Mouse (Mus musculus) spleen, postnatal 4 days (tissue): Measurements from ENCODE around the gene Slc25a18.
"Not testable (repeated sequence)": the region's sequence is repeated elsewhere in the genome, so short reads cannot be mapped to it uniquely, and the experiment has no call there.

Experiments
- DNase-seq, 2 experiments: peaks; one replicate each; pipeline ENCODE4 v3.0.0; 2022; ENCODE audit warnings: low spot score in 2 of 2

Gene Slc25a18

GRCm38 (mm10) chr6:120796111-120796510 is 22.7 kb downstream of the Slc25a18 start:
- DNase-seq = no peak

GRCm38 (mm10) chr6:120798019-120798418 is 24.6 kb downstream of the Slc25a18 start:
- DNase-seq = no peak

GRCm38 (mm10) chr6:120798905-120799304 is 25.5 kb downstream of the Slc25a18 start:
- DNase-seq = no peak

- DNase-seq = no peak
These were observed 26.2 kb downstream of the Slc25a18 start for GRCm38 (mm10) chr6:120799581-120800041.

GRCm38 (mm10) chr6:120806999-120807737 is 33.8 kb downstream of the Slc25a18 start:
- DNase-seq = no peak

GRCm38 (mm10) chr6:120807738-120808081 is 34.3 kb downstream of the Slc25a18 start:
- no peak for DNase-seq

- not testable (repeated sequence) for DNase-seq
These were observed 38.6 kb downstream of the Slc25a18 start for GRCm38 (mm10) chr6:120811999-120812398.

- no peak for DNase-seq
These were observed 45.9 kb downstream of the Slc25a18 start for GRCm38 (mm10) chr6:120819294-120819693.

- DNase-seq = no peak
These were observed 46.8 kb downstream of the Slc25a18 start for GRCm38 (mm10) chr6:120820144-120820543.

GRCm38 (mm10) chr6:120820941-120821340 is 47.6 kb downstream of the Slc25a18 start:
- DNase-seq = no peak

GRCm38 (mm10) chr6:120821715-120822114 is 48.3 kb downstream of the Slc25a18 start:
- no peak for DNase-seq

- peak; percentile 92 to 94 for DNase-seq
These were observed 49.0 kb downstream of the Slc25a18 start, which contains the start of gene Atp6v1e1 for GRCm38 (mm10) chr6:120822307-120822928. Atp6v1e1 (minus strand) TSS chr6:120822793.

- no peak for DNase-seq
These were observed 49.7 kb downstream of the Slc25a18 start for GRCm38 (mm10) chr6:120822937-120823614.

GRCm38 (mm10) chr6:120830056-120830455 is 56.7 kb downstream of the Slc25a18 start:
- DNase-seq = peak; percentile 66 to 71

GRCm38 (mm10) chr6:120830866-120831608 is 57.7 kb downstream of the Slc25a18 start:
- peak in 1 of 2 experiments; percentile 30 for DNase-seq

- DNase-seq = peak in 1 of 2 experiments; percentile 31
These were observed 58.7 kb downstream of the Slc25a18 start for GRCm38 (mm10) chr6:120832097-120832496.

GRCm38 (mm10) chr6:120834766-120835321 is 61.5 kb downstream of the Slc25a18 start:
- no peak for DNase-seq

GRCm38 (mm10) chr6:120835474-120836374 is 62.3 kb downstream of the Slc25a18 start, which contains the start of gene Bcl2l13:
Bcl2l13 (plus strand) TSS chr6:120836212.
- peak; percentile 99 to 100 for DNase-seq

GRCm38 (mm10) chr6:120836389-120837151 is 63.2 kb downstream of the Slc25a18 start:
- DNase-seq = no peak

GRCm38 (mm10) chr6:120837152-120837530 is 63.8 kb downstream of the Slc25a18 start:
- no peak for DNase-seq
